Mouse (Mus musculus): ENCODE results near the gene Chaf1a. TPM values are rescaled to one million over a fixed set of nuclear protein-coding genes. Genes with fewer than 3 reads are reported as not detected.

The Chaf1a gene
- polyA plus RNA-seq, 2 experiments, result 18.4 to 25.1 TPM

DNA sequence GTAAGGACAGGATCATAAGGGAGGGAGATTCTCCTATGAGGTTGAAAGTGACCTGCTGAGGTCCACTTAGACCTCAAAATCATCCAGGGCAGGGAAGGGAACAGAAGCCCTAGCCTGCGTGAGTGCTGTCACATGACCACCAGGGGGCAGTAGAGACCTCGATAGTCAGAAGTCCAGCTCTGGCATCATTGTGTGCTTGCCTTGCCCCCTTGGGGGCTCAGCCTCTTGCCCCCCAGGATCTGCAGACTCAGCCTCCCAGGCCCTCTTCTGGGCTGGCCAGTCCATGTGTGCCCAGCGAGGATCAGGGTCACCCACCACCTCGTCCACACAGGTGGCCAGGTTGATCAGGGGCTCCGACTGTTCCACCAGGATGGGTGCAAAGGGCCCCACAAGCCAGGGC is 71.6 kb downstream of the Chaf1a start:
- TF ChIP-seq POLR2A (IDR thresholded peaks at IDR 0.05; ENCODE audit: borderline replicate concordance, extremely low read depth, insufficient read depth, insufficient read length), result no peak

DNA sequence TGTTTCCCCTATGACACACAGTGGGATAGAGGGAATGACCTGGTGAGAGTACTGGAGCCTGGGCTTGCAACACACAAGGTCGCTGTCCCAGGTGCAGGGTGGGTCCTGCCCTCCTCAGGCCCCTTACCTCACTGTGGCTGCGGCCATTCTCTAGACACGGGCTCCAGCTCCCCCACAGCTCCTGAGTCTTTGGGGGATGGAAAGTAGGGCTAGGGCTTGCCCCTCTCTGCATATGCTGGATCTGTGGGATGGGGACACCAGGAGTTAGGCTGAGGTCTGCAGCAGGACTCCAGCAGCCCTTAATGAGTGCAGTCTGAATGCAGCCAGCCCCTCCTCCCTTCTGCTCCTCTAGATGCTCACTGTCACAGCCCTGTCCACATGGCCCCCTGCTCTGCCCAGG is 72.5 kb downstream of the Chaf1a start:
- Histone ChIP-seq H3K36me3 (ENCODE audit: control insufficient read depth, insufficient read depth, low read length) (no peaks in the 10 kb centered on the region; the same call in 1 of the 2 replicates), H3K9ac (ENCODE audit: low read depth, low read length, severe bottlenecking) (no peak overlapping the region), H3K4me2 (replicated peaks; ENCODE audit: low read depth, low read length, severe bottlenecking) (no peak overlapping the region), H3K27me3 (ENCODE audit: control insufficient read depth, insufficient read depth, low read length) (peaks cover 6% of the 10 kb centered on the region; the same call in 1 of the 2 replicates), H3K4me3 (replicated peaks; ENCODE audit: low read length) (no peak overlapping the region), H3K9me3 (ENCODE audit: control insufficient read depth, low read length) (no peaks in the 10 kb centered on the region), H3K27ac (replicated peaks; ENCODE audit: low read depth, low read length) (no peak overlapping the region), H3K4me1 (ENCODE audit: control insufficient read depth, insufficient read depth, low read length) (peaks cover 5% of the 10 kb centered on the region; the same call in 1 of the 2 replicates)
- no peak for DNase-seq (ENCODE audit: low spot score)
- no peak for TF ChIP-seq POLR2A (IDR thresholded peaks at IDR 0.05; ENCODE audit: borderline replicate concordance, extremely low read depth, insufficient read depth, insufficient read length)
- WGBS, result 72% methylated on average over 3 of the region's 3 CpGs
- no peak for ATAC-seq (ENCODE audit: low FRiP score, low read depth)

More for the DNA sequence above, 71.6 kb downstream of the Chaf1a start:
- ATAC-seq (ENCODE audit: low FRiP score, low read depth) (no peak), DNase-seq (ENCODE audit: low spot score) (peak; percentile 82)
- Histone ChIP-seq H3K9me3 (ENCODE audit: control insufficient read depth, low read length) (no peaks in the 10 kb centered on the region), H3K4me3 (replicated peaks; ENCODE audit: low read length) (no peak overlapping the region), H3K4me2 (replicated peaks; ENCODE audit: low read depth, low read length, severe bottlenecking) (no peak overlapping the region), H3K4me1 (ENCODE audit: control insufficient read depth, insufficient read depth, low read length) (no peaks in the 10 kb centered on the region), H3K36me3 (ENCODE audit: control insufficient read depth, insufficient read depth, low read length) (peaks cover 3% of the 10 kb centered on the region; the same call in 1 of the 2 replicates), H3K9ac (ENCODE audit: low read depth, low read length, severe bottlenecking) (no peak overlapping the region), H3K27me3 (ENCODE audit: control insufficient read depth, insufficient read depth, low read length) (0 out of 2 replicates have a peak, but pooled peaks cover under 1% of the 10 kb centered on the region), H3K27ac (replicated peaks; ENCODE audit: low read depth, low read length) (no peak overlapping the region)
- 45% methylated on average over 5 of the region's 5 CpGs for WGBS

DNA sequence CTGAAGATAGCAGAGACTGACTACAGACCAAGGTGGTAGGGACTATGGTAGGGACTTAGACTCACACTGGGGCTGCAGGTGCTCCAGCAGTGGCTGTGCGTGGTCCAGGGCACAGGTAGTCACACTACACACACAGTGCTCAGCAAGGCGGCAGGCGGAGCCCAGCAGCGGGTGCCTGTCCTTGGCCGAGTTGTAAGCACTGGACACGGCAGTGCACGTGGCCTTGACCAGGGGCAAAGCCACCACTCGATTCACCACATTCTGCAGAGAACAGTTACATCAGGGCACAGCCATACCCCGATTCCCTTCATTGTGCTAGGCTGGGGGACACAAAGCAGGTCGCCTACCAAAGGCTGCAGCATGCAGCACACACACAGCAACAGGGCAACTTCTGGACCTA is 76.0 kb downstream of the Chaf1a start:
- Histone ChIP-seq H3K9me3 (ENCODE audit: control insufficient read depth, low read length) (no peaks in the 10 kb centered on the region), H3K4me3 (replicated peaks; ENCODE audit: low read length) (no peak overlapping the region), H3K4me2 (replicated peaks; ENCODE audit: low read depth, low read length, severe bottlenecking) (no peak overlapping the region), H3K9ac (ENCODE audit: low read depth, low read length, severe bottlenecking) (no peak overlapping the region), H3K36me3 (ENCODE audit: control insufficient read depth, insufficient read depth, low read length) (no peaks in the 10 kb centered on the region), H3K27me3 (ENCODE audit: control insufficient read depth, insufficient read depth, low read length) (peaks cover 36% of the 10 kb centered on the region), H3K27ac (replicated peaks; ENCODE audit: low read depth, low read length) (no peak overlapping the region), H3K4me1 (ENCODE audit: control insufficient read depth, insufficient read depth, low read length) (peaks cover 5% of the 10 kb centered on the region; the same call in 1 of the 2 replicates)
- DNase-seq (ENCODE audit: low spot score) (no peak), ATAC-seq (ENCODE audit: low FRiP score, low read depth) (no peak)
- TF ChIP-seq POLR2A (IDR thresholded peaks at IDR 0.05; ENCODE audit: borderline replicate concordance, extremely low read depth, insufficient read depth, insufficient read length), result no peak
- WGBS, result 76% methylated on average over 10 of the region's 10 CpGs

- DNase-seq (ENCODE audit: low spot score) (peak; percentile 14), ATAC-seq (ENCODE audit: low FRiP score, low read depth) (no peak)
- Histone ChIP-seq H3K4me3 (replicated peaks; ENCODE audit: low read length) (peak within 1 kb of the TSS; percentile 16), H3K4me1 (ENCODE audit: control insufficient read depth, insufficient read depth, low read length) (peaks cover 5% of the 10 kb centered on the region; the same call in 1 of the 2 replicates), H3K9me3 (ENCODE audit: control insufficient read depth, low read length) (peaks cover 5% of the 10 kb centered on the region), H3K27ac (replicated peaks; ENCODE audit: low read depth, low read length) (no peak within 1 kb of the TSS), H3K27me3 (ENCODE audit: control insufficient read depth, insufficient read depth, low read length) (peaks cover 47% of the 10 kb centered on the region), H3K36me3 (ENCODE audit: control insufficient read depth, insufficient read depth, low read length) (no peaks in the 10 kb centered on the region), H3K4me2 (replicated peaks; ENCODE audit: low read depth, low read length, severe bottlenecking) (peak within 1 kb of the TSS; percentile 37), H3K9ac (ENCODE audit: low read depth, low read length, severe bottlenecking) (0 out of 2 replicates have a peak within 1 kb of the TSS, but pooled peaks have one; percentile 25)
- TF ChIP-seq POLR2A (IDR thresholded peaks at IDR 0.05; ENCODE audit: borderline replicate concordance, extremely low read depth, insufficient read depth, insufficient read length), result no peak
- 2% methylated on average over 25 of the region's 27 CpGs for WGBS
These were observed 77.0 kb downstream of the Chaf1a start, which contains the start of gene Plin5 for GRCm38 (mm10) chr17:56117251-56117710. TSS of gene Plin5 (minus strand) at chr17:56117596.

GRCm38 (mm10) chr17:56119431-56119830 is 79.2 kb downstream of the Chaf1a start:
- H3K9me3 ChIP-seq (ENCODE audit: control insufficient read depth, low read length), result peaks cover 11% of the 10 kb centered on the region
- H3K4me3 ChIP-seq (replicated peaks; ENCODE audit: low read length), result 0 out of 2 replicates have a peak overlapping the region, but pooled peaks have one; percentile 4
- H3K27me3 ChIP-seq (ENCODE audit: control insufficient read depth, insufficient read depth, low read length), result peaks cover 67% of the 10 kb centered on the region
- peak overlapping the region; percentile 2; the same call in 1 of the 2 replicates for H3K4me2 ChIP-seq (replicated peaks; ENCODE audit: low read depth, low read length, severe bottlenecking)
- ATAC-seq (ENCODE audit: low FRiP score, low read depth) (no peak), DNase-seq (ENCODE audit: low spot score) (no peak)
- TF ChIP-seq POLR2A (IDR thresholded peaks at IDR 0.05; ENCODE audit: borderline replicate concordance, extremely low read depth, insufficient read depth, insufficient read length), result no peak
- H3K36me3 ChIP-seq (ENCODE audit: control insufficient read depth, insufficient read depth, low read length), result no peaks in the 10 kb centered on the region
- H3K4me1 ChIP-seq (ENCODE audit: control insufficient read depth, insufficient read depth, low read length), result peaks cover 5% of the 10 kb centered on the region
- 43% methylated on average over 12 of the region's 12 CpGs for WGBS
- H3K27ac ChIP-seq (replicated peaks; ENCODE audit: low read depth, low read length), result no peak overlapping the region
- no peak overlapping the region for H3K9ac ChIP-seq (ENCODE audit: low read depth, low read length, severe bottlenecking)
